Mouse (Mus musculus) left cerebral cortex, adult 8-10 months (tissue): Measurements from ENCODE around the gene Apba2. TPM values are rescaled to one million over a fixed set of nuclear protein-coding genes. Genes with fewer than 3 reads are reported as not detected.

ENCODE experiments used
- DNase-seq, 2 experiments: peaks; one replicate each; pipeline ENCODE4 v3.0.0; 2022; ENCODE audit warnings: low spot score in 2 of 2
- total RNA-seq, 4 experiments: library from RNA; stranded (reverse); gene quantifications; 2 replicates each; pipeline ENCODE4 v1.2.4; 2022

The Apba2 gene
- total RNA-seq, 4 experiments from 2014 or later = 215 to 224 (median 220) TPM

DNA sequence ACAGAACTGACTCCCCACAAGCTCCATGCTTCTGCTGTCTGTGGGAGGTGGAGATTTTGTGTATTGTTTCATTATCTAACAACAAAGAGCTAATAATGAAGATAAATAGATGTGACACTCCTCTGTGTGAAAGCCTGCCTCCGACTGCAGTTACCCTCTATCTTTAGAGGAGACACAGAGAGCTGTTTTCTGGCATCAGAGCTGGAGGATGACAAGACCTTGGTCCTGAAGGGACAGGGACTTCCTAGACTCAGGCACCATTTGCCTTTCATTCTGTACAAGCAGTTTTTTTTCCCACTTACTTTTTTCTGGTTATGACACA, 20.9 kb downstream of the Apba2 start:
- DNase-seq = no peak

DNA sequence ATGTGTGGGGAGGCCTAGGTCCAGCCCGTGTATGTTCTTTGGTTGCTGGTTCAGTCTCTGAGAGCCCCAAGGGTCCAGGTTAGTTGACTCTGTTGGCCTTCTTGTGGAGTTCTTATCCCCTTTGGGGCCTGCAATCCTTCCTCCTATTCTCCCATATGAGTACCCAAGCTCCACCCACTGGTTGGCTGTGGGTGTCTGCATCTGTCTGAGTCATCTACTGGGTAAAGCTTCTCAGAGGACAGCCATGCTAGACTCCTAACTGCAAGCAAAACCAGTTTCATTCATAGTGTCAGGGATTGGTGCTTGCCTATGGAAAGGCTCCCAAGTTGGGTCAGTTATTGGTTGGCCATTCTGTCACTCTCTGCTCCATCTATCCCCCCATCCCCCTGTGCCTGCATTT, 29.8 kb downstream of the Apba2 start:
- no peak for DNase-seq

DNA sequence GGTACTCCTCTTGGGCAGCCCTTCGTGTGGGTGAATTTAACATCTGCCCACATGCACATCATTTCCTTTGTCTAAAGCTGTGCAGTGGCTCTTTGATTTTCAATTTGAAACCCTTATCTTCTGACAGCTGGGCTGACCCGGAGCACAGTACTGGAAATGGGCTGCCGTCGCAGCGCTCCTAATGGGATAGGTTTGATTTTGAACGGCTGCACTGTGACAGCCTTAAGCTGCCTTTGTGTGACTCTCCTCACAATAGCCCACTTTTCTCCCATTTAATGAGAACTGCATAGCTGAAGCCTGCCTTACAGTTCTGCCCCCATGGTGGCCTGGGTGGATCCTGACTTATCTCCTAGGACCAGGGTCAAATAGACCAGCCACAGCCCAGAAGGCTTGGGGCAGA, 31.9 kb downstream of the Apba2 start:
- no peak for DNase-seq

DNA sequence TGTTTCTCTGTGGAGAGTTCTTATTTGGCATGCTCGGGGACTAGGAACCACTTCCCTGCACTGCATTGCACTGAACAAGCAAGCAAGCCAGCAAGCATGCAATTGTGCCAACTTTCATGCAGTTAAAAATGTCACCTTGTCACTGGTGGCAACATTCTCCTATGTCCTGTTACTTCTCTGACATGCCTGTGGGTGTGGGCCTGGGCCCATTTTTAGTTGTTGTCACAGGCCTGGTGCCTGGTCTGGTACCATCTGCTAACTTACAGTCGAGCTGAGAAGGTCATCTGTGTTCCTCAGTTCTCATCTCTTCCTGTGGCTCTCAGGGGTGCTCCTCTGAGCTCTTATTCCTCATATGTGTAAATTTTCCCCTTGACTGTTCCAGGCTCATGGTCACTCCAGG, 33.8 kb downstream of the Apba2 start:
- DNase-seq = no peak

DNA sequence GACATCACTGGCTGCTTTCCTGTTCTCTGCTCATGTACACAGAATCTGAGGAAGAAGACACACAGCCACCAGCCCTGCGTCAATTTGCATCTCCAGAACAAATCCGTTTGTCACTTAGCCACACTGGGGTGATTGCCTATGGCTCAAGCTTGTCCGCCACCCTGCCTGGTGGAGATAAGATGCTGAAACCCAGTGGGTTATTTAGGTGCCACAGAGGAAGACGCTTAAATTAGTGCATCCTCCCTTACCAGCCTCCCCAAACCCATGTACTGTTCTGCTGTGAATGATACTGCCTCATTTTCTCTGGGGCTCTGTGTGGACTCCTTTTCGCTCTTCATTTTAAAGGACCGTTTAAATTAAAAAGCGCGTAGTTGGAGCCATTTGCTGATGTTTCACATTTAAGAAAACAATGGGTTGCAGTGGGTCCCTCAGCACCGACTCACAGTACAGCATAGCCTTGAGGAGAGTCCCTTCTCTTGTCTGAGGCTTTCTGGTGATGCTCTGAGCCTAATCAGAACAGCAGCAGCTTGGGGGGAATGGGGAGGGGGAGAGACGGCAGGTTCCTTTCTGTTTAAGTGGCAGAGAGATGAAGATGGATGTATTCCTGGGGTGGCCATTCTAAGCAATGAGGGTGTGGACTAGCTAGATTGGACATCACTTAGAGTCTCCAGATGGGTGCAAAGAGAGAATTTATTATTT, 38.1 kb downstream of the Apba2 start:
- DNase-seq = no peak

DNA sequence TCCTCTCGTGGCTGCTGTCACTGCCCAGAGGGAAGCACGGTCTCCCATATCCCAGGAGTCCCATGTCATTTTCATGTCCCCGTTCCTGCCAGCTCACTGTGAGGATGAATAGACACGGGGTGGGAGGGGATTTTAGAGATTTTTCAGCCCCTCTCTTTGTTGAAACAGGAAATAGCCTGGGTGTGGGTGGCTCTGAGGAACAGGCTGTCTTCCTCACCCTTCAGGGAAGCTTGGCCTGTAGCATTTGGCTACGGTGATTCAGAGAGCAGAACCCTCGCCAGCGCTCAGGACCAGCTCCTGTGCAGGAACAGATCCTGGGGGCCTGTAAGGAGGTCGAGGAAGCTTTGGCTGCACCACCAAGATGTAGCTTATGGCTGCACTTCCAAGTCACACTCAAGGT, 45.3 kb downstream of the Apba2 start:
- DNase-seq = no peak

DNA sequence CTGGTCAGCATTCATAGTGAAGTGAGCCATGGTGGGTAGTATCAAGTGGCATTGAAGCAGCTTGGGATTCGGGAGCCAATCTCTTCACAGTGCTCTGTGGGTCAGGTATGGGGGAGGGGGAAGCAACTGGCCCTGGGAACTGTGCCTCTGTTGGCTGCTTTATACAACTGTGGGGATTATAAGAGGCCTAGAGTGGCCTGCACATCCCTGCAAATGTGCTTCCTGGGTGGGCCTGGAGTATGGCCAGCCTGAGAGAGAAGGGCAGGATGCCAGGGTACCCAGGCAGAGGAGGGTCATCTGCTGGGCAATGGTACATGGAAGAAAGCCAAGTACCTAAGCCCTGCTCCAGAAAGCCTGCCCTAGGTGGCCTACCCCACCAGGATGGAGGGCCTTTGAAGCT, 49.4 kb downstream of the Apba2 start:
- no peak for DNase-seq

DNA sequence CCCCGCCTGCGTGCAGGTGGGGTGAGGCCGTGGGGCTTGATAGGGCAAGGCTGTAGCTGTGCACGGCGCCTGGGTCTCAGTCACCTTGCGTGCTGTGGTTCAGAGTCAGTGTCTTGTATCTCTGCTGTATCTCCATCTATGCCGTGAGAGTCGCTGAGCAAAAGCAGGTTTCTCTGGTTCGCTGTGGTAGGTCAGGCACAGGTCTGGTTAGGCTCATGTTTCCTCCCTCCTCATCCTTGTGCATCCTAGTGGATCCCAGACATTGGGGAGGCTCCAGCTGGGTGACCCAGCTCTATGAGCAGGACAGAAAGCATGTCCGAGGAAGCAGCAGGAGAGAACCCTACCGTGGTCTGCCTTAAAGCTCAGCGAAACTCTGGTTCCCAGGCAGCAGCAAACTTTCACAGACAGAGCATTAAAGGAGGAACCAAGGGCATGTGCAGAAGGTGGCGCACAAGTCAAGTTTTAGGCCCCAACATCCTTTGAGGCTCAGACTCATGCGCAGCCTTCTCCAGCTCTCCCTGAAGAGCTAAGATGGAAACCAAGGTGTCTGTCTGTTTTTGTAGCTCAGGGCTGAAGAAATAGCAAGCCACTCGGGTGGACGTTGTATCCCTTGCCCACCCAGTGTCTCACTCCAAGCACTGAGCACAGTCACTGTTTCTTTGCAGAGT, 51.2 kb downstream of the Apba2 start:
- DNase-seq = no peak

DNA sequence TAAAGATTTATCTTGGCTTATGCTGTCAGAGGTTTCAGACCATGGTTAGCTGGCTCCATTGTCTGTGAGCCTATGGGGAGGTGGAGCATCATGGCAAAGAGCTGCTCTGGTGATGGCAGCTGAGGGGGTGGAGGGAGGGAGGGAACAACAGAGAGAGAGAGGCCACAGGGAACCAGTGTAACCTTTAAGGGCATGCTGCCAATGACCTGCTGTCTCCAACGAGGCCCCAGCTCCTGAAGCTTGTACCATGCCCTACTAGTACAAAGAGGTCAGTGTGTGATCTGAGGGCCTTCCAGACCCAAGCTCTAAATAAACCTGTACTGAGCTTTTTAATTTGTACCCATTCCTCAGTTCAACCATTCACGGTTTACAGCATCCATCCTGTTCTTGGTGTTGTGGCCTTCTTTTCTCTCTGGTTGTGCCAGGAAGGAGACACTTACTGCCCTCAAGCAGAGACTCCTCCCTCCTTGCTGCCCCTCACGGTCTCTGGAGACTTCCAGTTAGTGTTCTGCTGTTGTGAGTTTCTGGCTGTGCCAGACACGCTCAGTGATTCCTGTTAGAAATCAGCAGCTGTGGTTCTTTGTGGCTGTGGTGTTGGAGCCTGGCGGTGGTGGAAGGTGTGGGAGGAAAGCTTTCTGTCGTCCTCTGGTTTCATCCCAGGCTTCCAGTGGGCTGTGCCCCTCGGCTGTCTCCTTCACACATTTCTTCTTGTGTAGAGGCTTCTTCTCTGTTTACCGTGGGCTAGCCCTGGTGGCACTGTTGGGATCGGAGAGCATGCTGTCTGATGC, 60.4 kb downstream of the Apba2 start:
- no peak for DNase-seq

DNA sequence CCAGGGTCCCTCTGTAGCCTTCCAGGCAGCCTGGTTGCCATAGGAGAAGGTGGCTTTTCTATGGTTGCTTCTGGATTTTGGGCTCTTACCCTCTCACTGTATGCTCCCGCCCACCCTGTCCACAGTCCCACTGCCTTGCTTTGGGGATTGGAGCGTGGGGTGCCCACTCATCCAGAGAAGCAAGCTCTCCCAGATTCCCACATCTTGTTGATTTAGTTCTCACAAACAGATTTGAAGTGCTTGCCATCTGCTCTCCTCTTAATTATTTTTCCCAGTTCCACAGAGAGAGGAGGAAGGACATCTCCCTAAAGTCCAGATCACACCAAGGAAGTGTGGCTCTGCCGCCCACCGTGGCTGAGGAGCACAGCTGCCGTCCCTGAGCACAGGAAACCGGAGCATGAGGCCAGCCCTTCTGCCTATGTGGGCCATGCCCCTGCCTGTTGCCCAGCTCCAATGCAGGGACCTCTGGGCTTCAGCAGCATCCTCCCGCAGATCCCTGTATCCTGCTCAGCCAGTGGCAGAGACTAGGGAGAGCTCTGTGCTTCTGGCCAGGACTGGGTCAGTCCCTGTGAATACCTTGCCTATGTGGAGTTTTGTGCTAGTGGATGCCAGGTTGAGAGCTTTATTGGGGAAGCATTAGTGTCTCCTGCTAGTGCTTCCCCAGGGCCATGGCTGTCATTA, 63.5 kb downstream of the Apba2 start:
- DNase-seq = peak in 1 of 2 experiments; percentile 81

DNA sequence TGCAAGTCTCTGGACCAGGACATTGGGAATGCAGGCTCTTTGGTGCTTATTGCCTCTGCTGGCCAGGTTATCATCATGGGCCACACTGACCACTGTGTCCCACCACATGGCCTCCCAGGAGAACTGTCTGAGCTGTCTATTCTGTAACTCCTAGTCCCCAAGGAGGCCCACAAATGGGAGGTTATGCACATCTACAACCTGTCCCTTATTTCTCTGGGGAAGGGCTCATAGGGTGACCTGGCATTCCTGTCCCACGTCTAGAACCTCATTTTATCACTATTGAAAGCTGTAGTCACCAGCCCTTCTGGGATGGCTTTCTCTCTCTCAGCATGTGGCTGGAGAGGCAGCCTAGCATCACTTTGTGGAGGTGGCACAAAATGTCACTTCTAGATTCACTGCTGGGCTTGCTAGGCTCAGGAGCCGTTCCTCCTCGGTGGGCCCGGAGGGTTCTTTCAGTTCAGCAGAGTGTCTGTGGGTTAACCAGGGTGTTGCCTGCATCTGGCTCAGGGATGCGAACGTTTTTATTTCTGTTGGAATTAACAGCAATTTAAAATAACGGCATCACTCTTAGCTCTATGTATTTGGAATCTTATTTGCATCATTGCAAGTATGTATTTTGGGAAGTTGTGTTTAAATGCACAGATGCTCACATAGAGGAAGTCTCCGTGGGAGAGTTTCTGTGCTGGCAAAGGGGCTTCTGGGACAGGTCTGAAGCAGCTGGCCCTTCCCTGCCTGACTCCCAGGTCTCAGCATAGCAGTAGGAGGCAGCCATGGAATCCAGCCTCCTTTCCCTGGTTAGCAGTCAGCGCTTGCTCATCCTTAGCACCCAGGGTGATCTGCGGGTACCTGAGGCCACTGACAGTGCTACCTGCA, 65.1 kb downstream of the Apba2 start:
- peak in 1 of 2 experiments; percentile 72 for DNase-seq

DNA sequence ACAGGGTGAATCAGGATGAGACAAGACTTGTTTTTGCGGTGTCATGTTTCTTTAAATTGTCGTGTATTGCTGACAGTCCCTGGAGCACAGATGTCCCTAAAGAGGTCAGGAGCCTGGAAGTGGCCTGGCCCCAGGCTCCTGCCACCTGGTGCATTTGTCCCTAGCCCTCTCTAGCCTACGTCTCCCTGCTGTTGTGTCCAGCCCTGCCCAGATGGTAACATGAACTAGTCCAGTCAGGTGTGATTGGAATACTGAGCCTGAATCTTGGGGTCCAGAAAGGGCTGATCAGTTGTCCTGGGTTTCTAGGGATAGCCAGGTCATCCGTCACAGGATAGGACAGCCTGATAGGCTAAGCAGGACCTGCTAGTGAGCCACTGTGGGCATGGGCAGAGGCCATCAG, 67.2 kb downstream of the Apba2 start:
- no peak for DNase-seq

DNA sequence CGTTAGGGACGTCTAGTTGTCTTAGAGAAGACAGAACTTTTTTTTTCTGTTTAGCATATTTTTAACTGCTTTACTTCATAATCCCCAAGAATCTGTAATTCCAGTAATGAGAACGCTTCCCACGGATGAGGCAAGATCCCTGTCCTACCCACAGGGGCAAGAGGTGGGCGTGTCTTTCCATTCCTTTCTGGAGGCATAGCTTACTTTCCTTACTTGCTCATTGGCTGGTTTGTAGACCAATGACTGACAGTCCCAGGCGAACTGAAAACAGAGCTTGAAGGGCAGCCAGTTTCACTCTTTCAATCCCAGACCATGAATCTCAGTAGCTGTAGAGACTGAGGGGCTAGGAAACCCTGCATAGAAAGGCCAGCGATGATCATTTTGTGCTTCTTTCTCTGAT, 68.2 kb downstream of the Apba2 start:
- DNase-seq = no peak

DNA sequence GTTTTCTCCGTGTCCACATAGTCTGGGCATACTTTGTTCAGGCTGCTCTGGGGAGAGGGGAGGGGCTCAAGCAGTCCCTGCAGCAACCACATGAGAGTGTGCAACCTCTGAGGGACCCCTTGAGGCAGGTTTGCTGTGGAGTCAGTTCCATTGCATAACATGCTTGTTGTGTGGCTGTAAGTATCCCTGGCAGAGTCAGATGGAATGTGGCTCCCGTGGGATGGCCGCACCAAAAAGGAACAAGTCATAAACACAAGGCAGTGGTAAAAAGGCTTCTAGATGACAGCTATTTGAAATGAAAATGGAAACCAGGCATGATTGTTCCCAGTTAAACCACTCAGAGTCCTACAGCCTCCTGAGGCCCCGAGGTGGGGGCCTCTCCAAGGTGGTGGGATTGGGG, 69.4 kb downstream of the Apba2 start:
- DNase-seq = no peak

DNA sequence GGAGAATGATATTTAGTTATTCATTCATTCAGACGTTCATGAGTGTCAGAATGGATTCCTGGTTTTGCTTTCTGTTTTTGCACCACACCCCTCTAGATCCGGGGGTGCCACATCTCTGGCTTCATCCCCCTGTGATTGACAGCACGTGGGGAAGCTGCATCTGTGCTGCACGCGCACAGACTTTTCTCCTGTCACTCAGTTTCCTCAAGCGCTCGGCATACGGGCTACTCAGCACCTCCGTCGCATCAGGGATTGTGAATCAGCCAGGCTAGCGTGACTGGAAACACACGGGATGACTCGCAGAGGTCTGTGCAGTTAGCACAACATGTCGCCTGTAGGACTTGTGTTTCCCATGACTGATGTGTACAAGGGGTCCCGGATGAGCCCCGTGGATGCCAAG, 72.6 kb downstream of the Apba2 start:
- no peak for DNase-seq

DNA sequence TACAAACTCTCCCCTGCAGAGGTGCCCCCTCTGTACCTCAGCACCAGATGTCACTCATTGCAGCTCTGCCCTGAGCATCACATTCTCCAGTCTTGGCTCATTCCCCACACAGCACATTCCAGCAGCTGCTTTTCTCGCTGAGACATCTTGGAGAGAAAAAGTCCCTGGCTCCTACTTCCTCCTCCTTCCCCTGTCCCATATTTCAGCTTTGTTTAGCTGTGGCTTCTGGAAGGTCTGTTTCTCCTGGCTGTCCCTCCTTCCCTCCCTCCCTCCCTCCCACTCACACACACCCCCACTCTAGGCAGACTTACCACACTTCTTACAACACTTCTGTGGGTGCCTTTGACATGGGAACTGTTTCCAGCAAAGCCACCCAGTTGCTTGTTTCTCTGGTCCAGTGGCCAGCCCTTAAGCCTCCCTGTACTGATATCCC, 75.0 kb downstream of the Apba2 start:
- peak in 1 of 2 experiments; percentile 58 for DNase-seq

DNA sequence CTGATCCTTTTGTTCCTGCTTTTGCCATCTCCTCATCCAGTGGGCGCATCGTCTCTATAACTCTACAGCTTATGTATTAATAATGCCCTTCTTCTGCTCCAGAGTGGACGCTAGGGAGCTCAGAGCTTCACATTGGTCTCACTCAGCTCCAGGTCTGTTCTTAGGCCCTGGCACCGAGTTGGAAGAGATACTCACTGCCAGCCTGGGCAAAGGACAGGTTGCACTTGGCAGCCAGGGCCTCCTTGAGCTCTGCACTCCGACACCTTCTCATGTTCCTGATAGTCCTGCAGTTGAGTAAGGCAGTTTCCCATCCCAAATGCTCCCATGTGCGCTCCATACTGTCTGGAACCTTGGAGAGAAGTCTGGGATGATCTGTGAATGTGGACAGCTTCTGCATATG, 76.7 kb downstream of the Apba2 start:
- DNase-seq = no peak

DNA sequence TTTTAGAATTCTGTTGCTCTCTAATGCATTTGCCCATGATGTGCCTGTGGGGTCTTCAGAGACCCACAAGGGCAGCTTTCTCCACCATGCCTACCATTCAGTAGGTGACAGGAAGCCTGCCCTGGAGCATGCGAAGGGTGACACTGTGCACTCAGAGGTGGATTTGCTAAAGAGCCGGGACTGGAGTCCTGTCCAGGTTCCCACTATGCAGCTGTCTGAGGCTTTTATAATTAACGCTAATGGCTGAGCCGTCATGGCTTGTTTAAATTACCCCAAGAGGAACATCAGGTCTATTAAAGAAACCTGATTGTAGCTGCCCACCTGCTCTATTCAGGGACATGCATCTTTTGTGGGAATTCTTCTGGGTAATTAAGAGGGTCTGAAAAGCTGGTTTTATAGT, 78.4 kb downstream of the Apba2 start:
- no peak for DNase-seq

DNA sequence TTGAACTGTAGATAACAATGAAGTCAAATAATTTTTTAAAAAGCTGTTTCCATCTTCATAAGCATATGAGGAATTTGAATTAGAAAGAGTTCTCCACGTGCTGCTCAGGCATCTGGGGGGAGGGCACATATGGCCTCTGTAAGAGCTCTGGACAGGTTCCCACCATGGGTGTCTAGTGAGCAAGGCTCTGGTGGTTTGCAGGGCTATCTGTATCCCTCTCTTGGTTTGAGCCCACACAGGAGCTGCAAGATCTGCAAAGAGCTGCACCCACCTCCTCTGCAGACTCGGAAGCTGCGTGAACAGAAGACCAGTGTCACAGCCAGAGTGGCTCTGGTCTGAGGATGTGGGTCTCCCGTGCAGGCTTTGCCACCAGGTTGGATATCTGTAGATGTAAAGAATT, 78.8 kb downstream of the Apba2 start:
- peak in 1 of 2 experiments; percentile 61 for DNase-seq

DNA sequence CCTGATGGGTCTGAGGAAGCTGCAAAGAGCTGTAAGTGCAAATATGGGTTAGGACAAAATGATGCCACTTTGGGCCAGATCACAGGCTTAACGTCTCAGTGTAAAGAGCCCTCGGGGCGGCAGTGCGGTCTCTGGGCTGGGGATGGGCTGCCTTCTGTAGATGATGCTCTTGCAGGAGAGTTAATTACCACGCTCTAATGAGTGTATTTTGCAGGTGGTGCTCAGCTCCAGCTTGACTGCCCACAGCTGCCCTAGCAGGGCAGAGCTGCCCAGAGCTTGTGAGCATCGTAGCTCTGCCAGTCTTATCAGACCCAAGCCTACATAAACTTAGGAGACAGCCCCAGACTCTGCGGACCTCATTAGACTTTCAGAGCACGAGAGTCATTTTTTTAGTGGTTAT, 80.9 kb downstream of the Apba2 start:
- no peak for DNase-seq

DNA sequence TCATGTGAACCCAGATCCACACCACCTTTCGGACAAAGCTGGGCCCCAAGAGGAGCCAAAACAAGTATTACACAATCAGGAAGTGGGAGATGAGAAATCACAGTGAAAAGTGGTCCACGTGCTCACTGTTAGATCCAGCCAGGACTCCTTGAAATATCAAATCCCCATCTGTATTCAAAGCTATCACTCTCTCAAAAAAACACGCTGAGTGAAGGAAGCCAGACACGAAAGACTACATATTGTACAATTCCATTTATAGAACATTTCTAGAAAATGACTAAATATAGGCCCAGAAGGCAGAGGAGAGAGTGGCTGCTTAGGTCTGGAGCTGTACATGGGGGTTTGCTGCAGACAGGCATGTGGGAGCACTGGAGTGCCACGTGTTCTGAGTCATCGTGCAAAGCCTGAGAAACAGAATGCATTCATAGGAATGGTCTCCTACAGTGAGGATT, 82.2 kb downstream of the Apba2 start:
- peak in 1 of 2 experiments; percentile 81 for DNase-seq
